Mouse (Mus musculus) stomach, postnatal 0 days (tissue): Measurements from ENCODE around the gene Arhgap31. TPM values are rescaled to one million over a fixed set of nuclear protein-coding genes. Genes with fewer than 3 reads are reported as not detected.

Experiments
- ATAC-seq: fragments of 200-750 bp; cut with Nextera tagmentation; 2 replicates; pipeline ENCODE4 v1.8.0; 2017; ENCODE audit not compliant: low FRiP score, low TSS enrichment
- DNase-seq: peaks from one replicate; pipeline ENCODE4 v3.0.0-alpha.2; 2016; ENCODE audit warnings: low spot score
- H3K27ac ChIP-seq: fragments of 300-500 bp; sonication (generic); replicated peaks from 2 replicates; pipeline ENCODE4 v1.5.1; 2014; ENCODE audit warnings: mild to moderate bottlenecking, control low read depth
- H3K27me3 ChIP-seq: fragments of 300-500 bp; sonication (generic); 2 replicates; pipeline ENCODE4 v1.6.1; 2014; ENCODE audit warnings: low read length; ENCODE audit not compliant: control insufficient read depth, insufficient read depth
- H3K36me3 ChIP-seq: fragments of 300-500 bp; sonication (generic); 2 replicates; pipeline ENCODE4 v1.6.1; 2014; ENCODE audit warnings: low read length, mixed read lengths; ENCODE audit not compliant: control insufficient read depth, insufficient read depth
- H3K4me1 ChIP-seq: fragments of 300-500 bp; sonication (generic); replicated peaks from 2 replicates; pipeline ENCODE4 v1.6.1; 2014; ENCODE audit warnings: antibody characterized with exemption; ENCODE audit not compliant: control insufficient read depth, insufficient read depth
- H3K4me2 ChIP-seq: fragments of 300-500 bp; sonication (generic); replicated peaks from 2 replicates; pipeline ENCODE4 v1.6.1; 2014; ENCODE audit warnings: low read depth, mild to moderate bottlenecking, control low read depth, moderate library complexity
- H3K4me3 ChIP-seq: fragments of 300-500 bp; sonication (generic); 2 replicates; pipeline ENCODE4 v1.5.1; 2014; ENCODE audit warnings: low read depth, low read length, control low read depth
- H3K9ac ChIP-seq: fragments of 300-500 bp; sonication (generic); 2 replicates; pipeline ENCODE4 v1.6.1; 2014; ENCODE audit warnings: mild to moderate bottlenecking, low read length, control low read depth, mixed read lengths
- H3K9me3 ChIP-seq: fragments of 300-500 bp; sonication (generic); 2 replicates; pipeline ENCODE4 v1.6.1; 2016; ENCODE audit warnings: low read length; ENCODE audit not compliant: control insufficient read depth
- CTCF ChIP-seq: IDR thresholded peaks from 2 replicates; pipeline ENCODE4 v1.5.1; 2016; ENCODE audit warnings: antibody characterized with exemption, low read depth, mild to moderate bottlenecking, moderate library complexity
- EP300 ChIP-seq: optimal IDR thresholded peaks from 2 replicates; pipeline ENCODE3; 2016; ENCODE audit warnings: antibody characterized with exemption
- WGBS: fragments of 180-500 bp; shearing (Covaris S2); extraction: QIAGEN DNeasy Blood & Tissue Kit; methylation state at CpG from one replicate; pipeline ENCODE4 v1.1.7; 2014; 5-methylcytosine and 5-hydroxymethylcytosine counted together
- polyA plus RNA-seq: library from polyadenylated mRNA; unstranded; fragments of >200 nt; fragmentation: Nextera tagmentation; extraction: Ambion mirVana; gene quantifications from 2 replicates; pipeline ENCODE4 v1.2.1, GENCODE M21; 2015

The Arhgap31 gene
- polyA plus RNA-seq, 1 experiment from 2014 or later, result 3.1 TPM

DNA sequence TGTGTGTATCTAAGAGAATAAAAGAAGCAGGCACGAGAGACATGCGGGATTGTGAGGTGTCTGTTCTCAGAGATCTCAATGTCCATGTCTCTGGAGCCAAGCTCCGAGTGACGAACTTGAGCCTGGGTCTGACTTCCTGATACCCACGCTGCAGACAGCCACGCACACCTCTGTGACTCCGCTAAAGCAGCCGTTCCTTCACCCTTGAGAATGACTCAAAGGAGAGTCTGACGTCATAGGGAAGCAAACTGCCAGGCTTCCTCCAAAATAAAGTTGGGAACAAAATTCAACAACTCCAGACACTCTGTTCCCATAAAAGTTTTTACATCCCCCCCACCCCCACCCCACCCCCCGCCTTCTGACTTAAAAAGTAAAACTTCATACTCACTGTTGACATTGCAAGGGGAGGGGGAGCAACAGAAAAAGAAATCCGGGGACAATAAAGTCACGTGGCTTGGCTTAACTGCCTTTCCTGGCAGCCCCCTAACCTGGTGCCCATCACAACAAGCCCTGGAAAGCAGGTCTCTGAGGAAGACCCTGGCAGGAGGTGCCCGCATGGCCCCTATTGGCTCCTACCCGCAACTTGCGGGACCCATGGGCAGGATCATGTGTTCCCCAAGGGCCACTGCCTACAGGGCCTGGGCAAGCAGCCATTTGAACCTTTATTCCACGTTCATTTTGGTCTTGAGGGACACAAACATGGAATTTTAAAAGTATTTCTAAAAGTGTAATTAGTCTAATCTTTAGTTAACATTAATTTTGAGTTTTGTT is 12.5 kb downstream of the Arhgap31 start:
- H3K9me3 ChIP-seq, result no peaks in the 10 kb centered on the region
- H3K4me1 ChIP-seq, result no peaks in the 10 kb centered on the region; the same call in 1 of the 2 replicates
- ATAC-seq (peak; percentile 64; the same call in 1 of the 2 replicates), DNase-seq (peak; percentile 12)
- H3K4me2 ChIP-seq, result no peak overlapping the region
- H3K27ac ChIP-seq, result no peak overlapping the region
- no peaks in the 10 kb centered on the region for H3K36me3 ChIP-seq
- 61% methylated on average over 16 of the region's 16 CpGs for WGBS
- H3K27me3 ChIP-seq, result no peaks in the 10 kb centered on the region
- TF ChIP-seq EP300, result no peak
- TF ChIP-seq CTCF, result no peak
- no peak overlapping the region for H3K4me3 ChIP-seq
- H3K9ac ChIP-seq, result no peak overlapping the region

GRCm38 (mm10) chr16:38697611-38698010 is 15.5 kb downstream of the Arhgap31 start:
- DNase-seq (no peak), ATAC-seq (no peak)
- TF ChIP-seq EP300, result no peak
- TF ChIP-seq CTCF, result no peak
- no peak overlapping the region for H3K9ac ChIP-seq
- no peaks in the 10 kb centered on the region for H3K27me3 ChIP-seq
- no peak overlapping the region for H3K4me2 ChIP-seq
- no peak overlapping the region for H3K4me3 ChIP-seq
- no peaks in the 10 kb centered on the region; the same call in 1 of the 2 replicates for H3K4me1 ChIP-seq
- H3K9me3 ChIP-seq, result no peaks in the 10 kb centered on the region
- WGBS, result 82% methylated on average over 5 of the region's 5 CpGs
- H3K27ac ChIP-seq, result no peak overlapping the region
- no peaks in the 10 kb centered on the region for H3K36me3 ChIP-seq

GRCm38 (mm10) chr16:38695557-38695956 is 17.5 kb downstream of the Arhgap31 start:
- TF ChIP-seq EP300 (no peak), CTCF (no peak)
- Histone ChIP-seq H3K4me3 (no peak overlapping the region), H3K4me1 (no peaks in the 10 kb centered on the region), H3K36me3 (no peaks in the 10 kb centered on the region), H3K27ac (no peak overlapping the region), H3K27me3 (no peaks in the 10 kb centered on the region), H3K4me2 (no peak overlapping the region), H3K9ac (no peak overlapping the region), H3K9me3 (no peaks in the 10 kb centered on the region)
- ATAC-seq (no peak), DNase-seq (no peak)
- WGBS, result 88% methylated on average over 5 of the region's 5 CpGs

DNA sequence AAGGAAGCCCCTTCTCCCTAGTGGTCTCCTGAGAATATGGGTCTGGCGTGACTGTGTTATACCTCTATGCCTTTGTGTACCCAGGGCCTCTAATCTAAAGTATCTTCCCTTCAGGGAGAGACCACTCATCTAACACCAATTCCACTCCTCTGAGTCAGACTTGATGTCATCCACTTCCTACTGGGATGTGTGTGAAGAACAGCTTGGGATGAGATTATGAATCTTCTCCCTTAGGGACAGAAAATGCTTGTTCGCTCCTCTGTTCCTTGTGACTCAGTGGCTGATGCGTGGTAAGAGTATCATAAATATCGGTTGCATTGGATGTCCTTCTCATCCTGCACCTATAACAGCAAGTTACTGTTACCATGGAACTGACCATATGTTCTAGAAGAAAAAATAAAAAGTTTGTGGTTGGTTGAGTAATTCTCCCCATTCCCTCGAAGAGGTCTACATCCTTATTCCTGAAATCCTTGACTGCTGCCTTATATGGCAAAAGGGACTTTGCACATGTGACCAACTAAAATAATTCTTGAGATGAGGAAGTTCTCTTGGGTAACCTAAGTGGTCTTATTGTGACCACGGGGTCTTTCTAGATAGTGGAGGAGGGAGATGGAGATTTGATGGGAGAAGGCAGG is 18.1 kb downstream of the Arhgap31 start:
- ATAC-seq (no peak), DNase-seq (no peak)
- no peaks in the 10 kb centered on the region for H3K36me3 ChIP-seq
- no peak overlapping the region for H3K4me2 ChIP-seq
- H3K27me3 ChIP-seq, result no peaks in the 10 kb centered on the region
- WGBS, result 92% methylated on average over 6 of the region's 6 CpGs
- TF ChIP-seq CTCF, result no peak
- no peak for TF ChIP-seq EP300
- no peak overlapping the region for H3K27ac ChIP-seq
- H3K9ac ChIP-seq, result no peak overlapping the region
- no peaks in the 10 kb centered on the region; the same call in 1 of the 2 replicates for H3K4me1 ChIP-seq
- H3K9me3 ChIP-seq, result no peaks in the 10 kb centered on the region
- no peak overlapping the region for H3K4me3 ChIP-seq

GRCm38 (mm10) chr16:38690501-38690900 is 22.6 kb downstream of the Arhgap31 start:
- Histone ChIP-seq H3K36me3 (no peaks in the 10 kb centered on the region), H3K4me1 (no peaks in the 10 kb centered on the region; the same call in 1 of the 2 replicates), H3K4me3 (no peak overlapping the region), H3K9me3 (no peaks in the 10 kb centered on the region), H3K27me3 (no peaks in the 10 kb centered on the region), H3K4me2 (no peak overlapping the region), H3K27ac (no peak overlapping the region), H3K9ac (no peak overlapping the region)
- no peak for DNase-seq
- 61% methylated on average over 5 of the region's 5 CpGs for WGBS
- TF ChIP-seq CTCF (no peak), EP300 (no peak)
- no peak for ATAC-seq

GRCm38 (mm10) chr16:38689786-38690185 is 23.3 kb downstream of the Arhgap31 start:
- Histone ChIP-seq H3K9ac (no peak overlapping the region), H3K4me1 (no peaks in the 10 kb centered on the region; the same call in 1 of the 2 replicates), H3K4me2 (peak overlapping the region; percentile 14; the same call in 1 of the 2 replicates), H3K36me3 (no peaks in the 10 kb centered on the region), H3K27me3 (no peaks in the 10 kb centered on the region), H3K4me3 (no peak overlapping the region), H3K27ac (peak overlapping the region; percentile 65), H3K9me3 (no peaks in the 10 kb centered on the region)
- no peak for TF ChIP-seq CTCF
- no peak for TF ChIP-seq EP300
- 50% methylated on average over 10 of the region's 10 CpGs for WGBS
- DNase-seq, result no peak
- no peak for ATAC-seq
